Mouse (Mus musculus): Measurements from ENCODE around the gene Nrp1. TPM values are rescaled to one million over a fixed set of nuclear protein-coding genes. Genes with fewer than 3 reads are reported as not detected.

Nrp1 gene
- polyA plus RNA-seq, 1 experiment from 2014 or later: 70.5 TPM

GRCm38 (mm10) chr8:128519366-128519765, 161.0 kb downstream of the Nrp1 start:
- H3K4me2 ChIP-seq (replicated peaks): no peak overlapping the region
- no peaks in the 10 kb centered on the region for H3K36me3 ChIP-seq
- WGBS: 73% methylated on average over 1 of the region's 1 CpGs
- H3K9me3 ChIP-seq: no peaks in the 10 kb centered on the region
- H3K9ac ChIP-seq: no peak overlapping the region
- H3K27ac ChIP-seq: no peak overlapping the region
- no peak overlapping the region for H3K4me3 ChIP-seq
- no peak for ATAC-seq (ENCODE audit: insufficient number of reproducible peaks, insufficient read depth, low FRiP score, low TSS enrichment)
- no peaks in the 10 kb centered on the region for H3K4me1 ChIP-seq
- no peaks in the 10 kb centered on the region for H3K27me3 ChIP-seq

- Histone ChIP-seq H3K9me3 (no peaks in the 10 kb centered on the region), H3K27me3 (no peaks in the 10 kb centered on the region), H3K9ac (no peak overlapping the region), H3K36me3 (no peaks in the 10 kb centered on the region), H3K4me2 (replicated peaks) (no peak overlapping the region), H3K4me3 (no peak overlapping the region), H3K27ac (no peak overlapping the region), H3K4me1 (no peaks in the 10 kb centered on the region)
- no peak for ATAC-seq (ENCODE audit: insufficient number of reproducible peaks, insufficient read depth, low FRiP score, low TSS enrichment)
- 63% methylated on average over 7 of the region's 7 CpGs for WGBS
Measured at GRCm38 (mm10) chr8:128523825-128524224, 165.4 kb downstream of the Nrp1 start.

GRCm38 (mm10) chr8:128525912-128526311, 167.5 kb downstream of the Nrp1 start:
- no peak for ATAC-seq (ENCODE audit: insufficient number of reproducible peaks, insufficient read depth, low FRiP score, low TSS enrichment)
- no peaks in the 10 kb centered on the region for H3K4me1 ChIP-seq
- H3K27ac ChIP-seq: no peak overlapping the region
- no peak overlapping the region for H3K4me2 ChIP-seq (replicated peaks)
- H3K9ac ChIP-seq: no peak overlapping the region
- 58% methylated on average over 1 of the region's 1 CpGs for WGBS
- H3K27me3 ChIP-seq: no peaks in the 10 kb centered on the region
- no peak overlapping the region for H3K4me3 ChIP-seq
- no peaks in the 10 kb centered on the region for H3K36me3 ChIP-seq
- no peaks in the 10 kb centered on the region for H3K9me3 ChIP-seq

- Histone ChIP-seq H3K9me3 (no peaks in the 10 kb centered on the region), H3K4me2 (replicated peaks) (no peak overlapping the region), H3K27ac (no peak overlapping the region), H3K4me1 (no peaks in the 10 kb centered on the region), H3K9ac (no peak overlapping the region), H3K4me3 (no peak overlapping the region), H3K36me3 (no peaks in the 10 kb centered on the region), H3K27me3 (no peaks in the 10 kb centered on the region)
- WGBS: 22% methylated on average over 8 of the region's 8 CpGs
- ATAC-seq (ENCODE audit: insufficient number of reproducible peaks, insufficient read depth, low FRiP score, low TSS enrichment): peak; percentile 22; the same call in 1 of the 2 replicates
Measured at GRCm38 (mm10) chr8:128528591-128529383, 170.4 kb downstream of the Nrp1 start.

GRCm38 (mm10) chr8:128534442-128534871, 176.1 kb downstream of the Nrp1 start:
- no peak overlapping the region for H3K4me3 ChIP-seq
- 0 out of 2 replicates have a peak, but pooled peaks cover 3% of the 10 kb centered on the region for H3K27me3 ChIP-seq
- ATAC-seq (ENCODE audit: insufficient number of reproducible peaks, insufficient read depth, low FRiP score, low TSS enrichment): no peak
- H3K4me1 ChIP-seq: no peaks in the 10 kb centered on the region
- no peaks in the 10 kb centered on the region for H3K36me3 ChIP-seq
- no peak overlapping the region for H3K27ac ChIP-seq
- no peaks in the 10 kb centered on the region for H3K9me3 ChIP-seq
- H3K4me2 ChIP-seq (replicated peaks): no peak overlapping the region
- 55% methylated on average over 3 of the region's 3 CpGs for WGBS
- H3K9ac ChIP-seq: no peak overlapping the region

GRCm38 (mm10) chr8:128535685-128536084, 177.3 kb downstream of the Nrp1 start:
- H3K9me3 ChIP-seq: no peaks in the 10 kb centered on the region
- no peak overlapping the region for H3K27ac ChIP-seq
- no peaks in the 10 kb centered on the region for H3K36me3 ChIP-seq
- ATAC-seq (ENCODE audit: insufficient number of reproducible peaks, insufficient read depth, low FRiP score, low TSS enrichment): no peak
- H3K4me2 ChIP-seq (replicated peaks): no peak overlapping the region
- H3K4me1 ChIP-seq: no peaks in the 10 kb centered on the region
- H3K9ac ChIP-seq: no peak overlapping the region
- H3K4me3 ChIP-seq: no peak overlapping the region
- 0 out of 2 replicates have a peak, but pooled peaks cover 3% of the 10 kb centered on the region for H3K27me3 ChIP-seq

GRCm38 (mm10) chr8:128538378-128538777, 180.0 kb downstream of the Nrp1 start:
- H3K4me3 ChIP-seq: no peak overlapping the region
- H3K9ac ChIP-seq: no peak overlapping the region
- 41% methylated on average over 1 of the region's 1 CpGs for WGBS
- no peak for ATAC-seq (ENCODE audit: insufficient number of reproducible peaks, insufficient read depth, low FRiP score, low TSS enrichment)
- 0 out of 2 replicates have a peak, but pooled peaks cover 3% of the 10 kb centered on the region for H3K27me3 ChIP-seq
- H3K36me3 ChIP-seq: no peaks in the 10 kb centered on the region
- H3K4me1 ChIP-seq: no peaks in the 10 kb centered on the region
- H3K4me2 ChIP-seq (replicated peaks): no peak overlapping the region
- H3K9me3 ChIP-seq: no peaks in the 10 kb centered on the region
- H3K27ac ChIP-seq: no peak overlapping the region

GRCm38 (mm10) chr8:128541355-128542090, 183.1 kb downstream of the Nrp1 start:
- 78% methylated on average over 1 of the region's 1 CpGs for whole genome bisulfite sequencing
- no peak for ATAC-seq (ENCODE audit: insufficient number of reproducible peaks, insufficient read depth, low FRiP score, low TSS enrichment)
- Histone ChIP-seq H3K27me3 (no peaks in the 10 kb centered on the region), H3K4me3 (no peak overlapping the region), H3K36me3 (no peaks in the 10 kb centered on the region), H3K4me1 (no peaks in the 10 kb centered on the region), H3K9me3 (no peaks in the 10 kb centered on the region), H3K27ac (no peak overlapping the region), H3K9ac (no peak overlapping the region), H3K4me2 (replicated peaks) (no peak overlapping the region)

- Histone ChIP-seq H3K9ac (no peak overlapping the region), H3K4me2 (replicated peaks) (no peak overlapping the region), H3K27ac (no peak overlapping the region), H3K36me3 (no peaks in the 10 kb centered on the region), H3K9me3 (no peaks in the 10 kb centered on the region), H3K4me1 (no peaks in the 10 kb centered on the region), H3K27me3 (no peaks in the 10 kb centered on the region), H3K4me3 (no peak overlapping the region)
- 63% methylated on average over 2 of the region's 2 CpGs for WGBS
- no peak for ATAC-seq (ENCODE audit: insufficient number of reproducible peaks, insufficient read depth, low FRiP score, low TSS enrichment)
Measured at GRCm38 (mm10) chr8:128544128-128544846, 185.9 kb downstream of the Nrp1 start.

- ATAC-seq (ENCODE audit: insufficient number of reproducible peaks, insufficient read depth, low FRiP score, low TSS enrichment): no peak
- no peak overlapping the region for H3K9ac ChIP-seq
- H3K27ac ChIP-seq: no peak overlapping the region
- no peak overlapping the region for H3K4me3 ChIP-seq
- no peaks in the 10 kb centered on the region for H3K4me1 ChIP-seq
- WGBS: 77% methylated on average over 1 of the region's 1 CpGs
- no peaks in the 10 kb centered on the region for H3K9me3 ChIP-seq
- no peak overlapping the region for H3K4me2 ChIP-seq (replicated peaks)
- H3K27me3 ChIP-seq: no peaks in the 10 kb centered on the region
- no peaks in the 10 kb centered on the region for H3K36me3 ChIP-seq
Measured at GRCm38 (mm10) chr8:128546287-128546686, 187.9 kb downstream of the Nrp1 start.

- WGBS: 86% methylated on average over 4 of the region's 4 CpGs
- Histone ChIP-seq H3K27me3 (no peaks in the 10 kb centered on the region), H3K27ac (no peak overlapping the region), H3K9ac (no peak overlapping the region), H3K4me1 (no peaks in the 10 kb centered on the region), H3K36me3 (no peaks in the 10 kb centered on the region), H3K9me3 (no peaks in the 10 kb centered on the region), H3K4me2 (replicated peaks) (no peak overlapping the region), H3K4me3 (no peak overlapping the region)
- no peak for ATAC-seq (ENCODE audit: insufficient number of reproducible peaks, insufficient read depth, low FRiP score, low TSS enrichment)
Measured at GRCm38 (mm10) chr8:128547361-128547760, 189.0 kb downstream of the Nrp1 start.

Measured in embryonic facial prominence, embryonic 12.5 days (tissue).